Comparison of ENCODE assay signal across 11 mouse cellular contexts in genomic region chr15:79099456-79099855, GRCm38 (mm10). TPM values are rescaled to one million over a fixed set of nuclear protein-coding genes. Genes with fewer than 3 reads are reported as not detected.
A peak's percentile ranks its signal among the peaks of the same experiment; 100 is the strongest.
DNase-seq lines count a peak whose midpoint lies in the region; ATAC-seq lines count a peak whose summit lies in the region.
"Had no signal": no experiment of that assay in that cellular context is flagged by ENCODE, and none has a peak within 500 bp of the region (broad histone marks: within the 10 kb centered on the region; RNA-seq: fewer than 3 reads in every experiment).

No protein-coding gene starts in this region.

- no peak overlapping the region for H3K9ac ChIP-seq in intestine, embryonic 14.5 days (ENCODE audit: low read length)
- H3K9ac ChIP-seq in intestine, embryonic 15.5 days: no peak overlapping the region
- H3K9ac ChIP-seq in heart, embryonic 13.5 days: peak overlapping the region; percentile 50
- no peak overlapping the region for H3K9ac ChIP-seq in kidney, embryonic 16.5 days (replicated peaks; ENCODE audit: low read length)
- no peak overlapping the region for H3K9ac ChIP-seq in midbrain, embryonic 14.5 days (replicated peaks; ENCODE audit: low read length)

- H3K36me3 ChIP-seq in intestine, embryonic 14.5 days (ENCODE audit: control insufficient read depth, insufficient read depth, low read length): peaks cover 18% of the 10 kb centered on the region
- peaks cover 2% of the 10 kb centered on the region for H3K36me3 ChIP-seq in intestine, embryonic 15.5 days
- H3K36me3 ChIP-seq in heart, embryonic 13.5 days: peaks cover 18% of the 10 kb centered on the region
- peaks cover 7% of the 10 kb centered on the region for H3K36me3 ChIP-seq in kidney, embryonic 16.5 days (ENCODE audit: insufficient read depth, low read length)
- H3K36me3 ChIP-seq in midbrain, embryonic 14.5 days (ENCODE audit: control insufficient read depth, insufficient read depth, low read length): peaks cover 16% of the 10 kb centered on the region

- WGBS in intestine, embryonic 14.5 days: 73% methylated on average over 4 of the region's 4 CpGs
- WGBS in intestine, embryonic 15.5 days: 81% methylated on average over 4 of the region's 4 CpGs
- 48% methylated on average over 4 of the region's 4 CpGs for WGBS in heart, embryonic 13.5 days
- WGBS in kidney, embryonic 16.5 days: 58% methylated on average over 4 of the region's 4 CpGs
- WGBS in midbrain, embryonic 14.5 days: 69% methylated on average over 4 of the region's 4 CpGs

- peak overlapping the region; percentile 44; the same call in 1 of the 2 replicates for H3K27ac ChIP-seq in intestine, embryonic 14.5 days (ENCODE audit: low read depth)
- no peak overlapping the region for H3K27ac ChIP-seq in intestine, embryonic 15.5 days
- H3K27ac ChIP-seq in heart, embryonic 13.5 days (replicated peaks): peak overlapping the region; percentile 96
- H3K27ac ChIP-seq in kidney, embryonic 16.5 days (ENCODE audit: low read length): peak overlapping the region; percentile 85
- no peak overlapping the region for H3K27ac ChIP-seq in midbrain, embryonic 14.5 days (replicated peaks; ENCODE audit: low read depth, low read length)

- H3K9me3 ChIP-seq in intestine, embryonic 14.5 days (ENCODE audit: control insufficient read depth, low read length): no peaks in the 10 kb centered on the region
- H3K9me3 ChIP-seq in intestine, embryonic 15.5 days: no peaks in the 10 kb centered on the region
- no peaks in the 10 kb centered on the region for H3K9me3 ChIP-seq in heart, embryonic 13.5 days
- H3K9me3 ChIP-seq in kidney, embryonic 16.5 days (ENCODE audit: low read length): no peaks in the 10 kb centered on the region
- H3K9me3 ChIP-seq in midbrain, embryonic 14.5 days (ENCODE audit: control insufficient read depth, low read length): no peaks in the 10 kb centered on the region

- peaks cover 19% of the 10 kb centered on the region for H3K4me1 ChIP-seq in intestine, embryonic 14.5 days (replicated peaks; ENCODE audit: control insufficient read depth, insufficient read depth, low read length)
- H3K4me1 ChIP-seq in intestine, embryonic 15.5 days (replicated peaks): peaks cover 20% of the 10 kb centered on the region
- H3K4me1 ChIP-seq in heart, embryonic 13.5 days: peaks cover 71% of the 10 kb centered on the region
- peaks cover 30% of the 10 kb centered on the region for H3K4me1 ChIP-seq in kidney, embryonic 16.5 days (ENCODE audit: insufficient read depth, low read length)
- H3K4me1 ChIP-seq in midbrain, embryonic 14.5 days (ENCODE audit: control insufficient read depth, insufficient read depth, low read length): no peaks in the 10 kb centered on the region

- H3K27me3 ChIP-seq in intestine, embryonic 14.5 days (replicated peaks; ENCODE audit: control insufficient read depth, insufficient read depth, low read length): no peaks in the 10 kb centered on the region
- H3K27me3 ChIP-seq in intestine, embryonic 15.5 days (replicated peaks): no peaks in the 10 kb centered on the region
- H3K27me3 ChIP-seq in heart, embryonic 13.5 days (replicated peaks): no peaks in the 10 kb centered on the region
- H3K27me3 ChIP-seq in kidney, embryonic 16.5 days (ENCODE audit: insufficient read depth, low read length): no peaks in the 10 kb centered on the region
- no peaks in the 10 kb centered on the region for H3K27me3 ChIP-seq in midbrain, embryonic 14.5 days (ENCODE audit: control insufficient read depth, insufficient read depth, low read length)

- no peak overlapping the region for H3K4me2 ChIP-seq in intestine, embryonic 14.5 days (ENCODE audit: low read length)
- no peak overlapping the region for H3K4me2 ChIP-seq in intestine, embryonic 15.5 days (replicated peaks)
- 0 out of 2 replicates have a peak overlapping the region, but pooled peaks have one; percentile 16 for H3K4me2 ChIP-seq in heart, embryonic 13.5 days
- no peak overlapping the region for H3K4me2 ChIP-seq in kidney, embryonic 16.5 days (replicated peaks; ENCODE audit: low read depth, low read length)
- H3K4me2 ChIP-seq in midbrain, embryonic 14.5 days (ENCODE audit: low read length): no peak overlapping the region

- ATAC-seq in intestine, embryonic 14.5 days (replicated peaks; ENCODE audit: low FRiP score, low TSS enrichment, low read depth): no peak
- ATAC-seq in intestine, embryonic 15.5 days: no peak
- no peak for ATAC-seq in heart, embryonic 13.5 days (ENCODE audit: extremely low read depth, insufficient number of reproducible peaks, low FRiP score, low TSS enrichment)
- ATAC-seq in kidney, embryonic 16.5 days (ENCODE audit: low FRiP score, low TSS enrichment): no peak
- no peak for ATAC-seq in midbrain, embryonic 14.5 days (ENCODE audit: low FRiP score, low TSS enrichment)

- DNase-seq in intestine, embryonic 14.5 days (ENCODE audit: low spot score): no peak
- peak; percentile 47 for DNase-seq in lung, postnatal 25 days (ENCODE audit: low spot score)
- DNase-seq in thymus, postnatal 0 days (ENCODE audit: low spot score): no peak
- no peak for DNase-seq in midbrain, embryonic 14.5 days
- DNase-seq: cerebellum, adult 8-10 months; gastrocnemius, postnatal 36 days; right cerebral cortex, postnatal 4 days; thymus, postnatal 14 days had no signal

- H3K4me3 ChIP-seq in intestine, embryonic 14.5 days (ENCODE audit: low read depth, low read length): no peak overlapping the region
- H3K4me3 ChIP-seq in intestine, embryonic 15.5 days (replicated peaks): no peak overlapping the region
- H3K4me3 ChIP-seq in heart, embryonic 13.5 days: no peak overlapping the region
- H3K4me3 ChIP-seq in kidney, embryonic 16.5 days (ENCODE audit: low read length): no peak overlapping the region
- H3K4me3 ChIP-seq in midbrain, embryonic 14.5 days (replicated peaks; ENCODE audit: low read depth, low read length): no peak overlapping the region

RNA-seq across cellular contexts. Expression of gene Micall1, which starts 9.2 kb away (rescaled TPM):
- polyA plus RNA-seq in intestine, embryonic 14.5 days (2014; fragmentation: Nextera tagmentation; extraction: Ambion mirVana): 9.3 and 9.9 TPM in 2 replicates
- 8.3 TPM in 2 replicates for polyA plus RNA-seq in intestine, embryonic 15.5 days (2015; fragmentation: Nextera tagmentation; extraction: Ambion mirVana)
- polyA plus RNA-seq in heart, embryonic 13.5 days (2015; fragmentation: Nextera tagmentation; extraction: Ambion mirVana): 15.4 and 15.6 TPM in 2 replicates
- 8.5 and 8.9 TPM in 2 replicates for polyA plus RNA-seq in kidney, embryonic 16.5 days (2015; fragmentation: Nextera tagmentation; extraction: Ambion mirVana)
- 3.3 and 4.6 TPM in 2 replicates for polyA plus RNA-seq in thymus, postnatal 0 days (2015; fragmentation: Nextera tagmentation; extraction: Ambion mirVana)
- 11.8 and 11.9 TPM in 2 replicates for polyA plus RNA-seq in midbrain, embryonic 14.5 days (2014; fragmentation: Nextera tagmentation; extraction: Ambion mirVana)

RNA-seq across cellular contexts. Expression of gene Eif3l, which starts 24.5 kb away (rescaled TPM):
- polyA plus RNA-seq in intestine, embryonic 14.5 days (2014; fragmentation: Nextera tagmentation; extraction: Ambion mirVana): 244 and 264 TPM in 2 replicates
- polyA plus RNA-seq in intestine, embryonic 15.5 days (2015; fragmentation: Nextera tagmentation; extraction: Ambion mirVana): 229 and 241 TPM in 2 replicates
- 154 and 160 TPM in 2 replicates for polyA plus RNA-seq in heart, embryonic 13.5 days (2015; fragmentation: Nextera tagmentation; extraction: Ambion mirVana)
- 254 and 260 TPM in 2 replicates for polyA plus RNA-seq in kidney, embryonic 16.5 days (2015; fragmentation: Nextera tagmentation; extraction: Ambion mirVana)
- polyA plus RNA-seq in thymus, postnatal 0 days (2015; fragmentation: Nextera tagmentation; extraction: Ambion mirVana): 200 and 212 TPM in 2 replicates
- polyA plus RNA-seq in midbrain, embryonic 14.5 days (2014; fragmentation: Nextera tagmentation; extraction: Ambion mirVana): 141 and 182 TPM in 2 replicates

RNA-seq across cellular contexts. Expression of gene Ankrd54, which starts 36.8 kb away (rescaled TPM):
- polyA plus RNA-seq in intestine, embryonic 14.5 days (2014; fragmentation: Nextera tagmentation; extraction: Ambion mirVana): 49.4 and 50.0 TPM in 2 replicates
- 53.5 and 56.2 TPM in 2 replicates for polyA plus RNA-seq in intestine, embryonic 15.5 days (2015; fragmentation: Nextera tagmentation; extraction: Ambion mirVana)
- 23.9 and 25.4 TPM in 2 replicates for polyA plus RNA-seq in heart, embryonic 13.5 days (2015; fragmentation: Nextera tagmentation; extraction: Ambion mirVana)
- polyA plus RNA-seq in kidney, embryonic 16.5 days (2015; fragmentation: Nextera tagmentation; extraction: Ambion mirVana): 51.7 and 52.5 TPM in 2 replicates
- 60.0 and 62.6 TPM in 2 replicates for polyA plus RNA-seq in thymus, postnatal 0 days (2015; fragmentation: Nextera tagmentation; extraction: Ambion mirVana)
- 50.2 and 52.6 TPM in 2 replicates for polyA plus RNA-seq in midbrain, embryonic 14.5 days (2014; fragmentation: Nextera tagmentation; extraction: Ambion mirVana)

RNA-seq across cellular contexts. Expression of gene Polr2f, which starts 41.4 kb away (rescaled TPM):
- 398 and 414 TPM in 2 replicates for polyA plus RNA-seq in intestine, embryonic 14.5 days (2014; fragmentation: Nextera tagmentation; extraction: Ambion mirVana)
- 311 and 328 TPM in 2 replicates for polyA plus RNA-seq in intestine, embryonic 15.5 days (2015; fragmentation: Nextera tagmentation; extraction: Ambion mirVana)
- polyA plus RNA-seq in heart, embryonic 13.5 days (2015; fragmentation: Nextera tagmentation; extraction: Ambion mirVana): 231 and 244 TPM in 2 replicates
- 264 and 294 TPM in 2 replicates for polyA plus RNA-seq in kidney, embryonic 16.5 days (2015; fragmentation: Nextera tagmentation; extraction: Ambion mirVana)
- 284 and 300 TPM in 2 replicates for polyA plus RNA-seq in thymus, postnatal 0 days (2015; fragmentation: Nextera tagmentation; extraction: Ambion mirVana)
- polyA plus RNA-seq in midbrain, embryonic 14.5 days (2014; fragmentation: Nextera tagmentation; extraction: Ambion mirVana): 287 and 355 TPM in 2 replicates

RNA-seq across cellular contexts. Expression of gene 1700088E04Rik, which starts 41.6 kb away (rescaled TPM):
- polyA plus RNA-seq in intestine, embryonic 14.5 days (2014; fragmentation: Nextera tagmentation; extraction: Ambion mirVana): 7.4 and 8.2 TPM in 2 replicates
- 4.5 and 5.7 TPM in 2 replicates for polyA plus RNA-seq in intestine, embryonic 15.5 days (2015; fragmentation: Nextera tagmentation; extraction: Ambion mirVana)
- polyA plus RNA-seq in heart, embryonic 13.5 days (2015; fragmentation: Nextera tagmentation; extraction: Ambion mirVana): 6.0 TPM in 2 replicates
- 10.1 and 11.9 TPM in 2 replicates for polyA plus RNA-seq in kidney, embryonic 16.5 days (2015; fragmentation: Nextera tagmentation; extraction: Ambion mirVana)
- polyA plus RNA-seq in thymus, postnatal 0 days (2015; fragmentation: Nextera tagmentation; extraction: Ambion mirVana): 2.4 and 4.0 TPM in 2 replicates
- 14.0 and 17.3 TPM in 2 replicates for polyA plus RNA-seq in midbrain, embryonic 14.5 days (2014; fragmentation: Nextera tagmentation; extraction: Ambion mirVana)

Comparison
In these comparisons a context has a peak if more than half of its experiments do, and no peak if none do; other contexts are left out.
1. H3K27ac ChIP-seq: peak in intestine, embryonic 14.5 days (single experiment), heart, embryonic 13.5 days (single experiment) and kidney, embryonic 16.5 days (single experiment); none in intestine, embryonic 15.5 days (single experiment) and midbrain, embryonic 14.5 days (single experiment).